Mouse (Mus musculus): ENCODE results near the gene Atr.

Gene Atr

DNA sequence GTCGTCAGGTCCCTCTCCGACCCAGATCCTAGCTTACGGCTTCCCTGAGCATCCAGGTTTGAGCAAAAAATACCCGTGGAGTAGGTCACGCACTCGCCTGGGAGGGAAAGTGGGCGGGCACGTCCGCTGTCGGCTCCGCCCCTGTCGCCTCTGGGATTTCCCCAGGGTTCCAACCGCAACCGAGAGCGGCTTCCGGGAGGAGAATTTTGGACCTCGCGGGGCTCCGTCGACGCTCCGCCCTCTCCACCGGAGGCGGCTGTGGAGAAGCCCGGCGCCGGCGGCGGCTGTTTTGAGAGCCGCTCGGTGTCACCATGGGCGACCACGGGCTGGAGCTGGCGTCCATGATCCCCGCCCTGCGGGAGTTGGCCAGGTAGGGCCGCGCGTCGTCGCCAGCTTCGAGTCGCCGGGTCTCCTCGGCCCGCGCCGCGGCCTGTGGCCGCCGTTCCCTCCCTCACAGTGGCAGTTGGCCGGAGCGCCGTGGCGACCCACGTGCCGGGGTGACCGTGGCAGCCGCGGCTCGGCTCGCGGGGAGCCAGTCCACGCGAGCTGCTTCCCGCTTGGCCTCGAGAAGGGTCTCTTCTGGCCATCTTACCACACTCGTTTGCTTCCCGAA is at the start of gene Atr:
Atr (plus strand) TSS at position 184 of the 613 bp plus-strand sequence.
- DNase-seq (ENCODE audit: low read depth, low spot score), result peak; percentile 84

DNA sequence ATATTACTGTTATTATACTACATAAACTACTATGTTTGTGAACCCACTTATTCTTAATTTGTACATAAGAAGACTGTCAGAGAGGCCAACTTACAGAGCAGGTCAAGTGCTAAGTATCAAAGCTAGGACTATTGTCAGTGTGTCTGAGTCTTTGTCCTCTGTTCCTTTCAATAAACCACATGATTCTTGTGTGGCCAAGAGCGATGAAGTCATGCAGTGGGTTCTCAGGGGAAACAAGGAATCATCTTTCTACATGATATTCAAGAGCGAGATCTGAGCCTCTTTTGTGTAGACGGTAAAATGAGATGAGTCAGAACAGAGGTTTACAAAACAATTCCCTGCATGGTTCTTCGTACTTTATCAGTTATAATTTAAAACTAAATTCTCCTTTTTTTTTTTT is 47.8 kb upstream of the Atr start:
- DNase-seq (ENCODE audit: low read depth, low spot score), result no peak

DNA sequence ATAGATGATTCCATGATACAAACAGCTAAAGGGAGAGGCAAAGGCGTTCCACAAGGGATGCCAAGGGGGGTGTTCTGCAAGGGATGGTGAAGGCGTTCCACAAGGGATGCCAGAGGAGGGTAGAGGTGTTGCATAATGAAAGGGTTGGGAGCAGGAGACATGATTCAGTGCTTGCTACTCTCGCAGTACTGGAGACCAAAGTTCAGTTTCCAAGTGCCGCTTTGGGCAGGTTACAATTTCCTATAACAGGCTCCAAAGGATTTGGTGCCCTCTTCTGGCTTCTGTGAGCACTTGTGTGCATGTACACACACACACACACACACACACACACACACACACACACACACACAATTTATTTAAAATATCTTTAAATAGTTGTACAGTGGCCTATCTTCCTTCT is 45.6 kb upstream of the Atr start:
- DNase-seq (ENCODE audit: low read depth, low spot score), result no peak

DNA sequence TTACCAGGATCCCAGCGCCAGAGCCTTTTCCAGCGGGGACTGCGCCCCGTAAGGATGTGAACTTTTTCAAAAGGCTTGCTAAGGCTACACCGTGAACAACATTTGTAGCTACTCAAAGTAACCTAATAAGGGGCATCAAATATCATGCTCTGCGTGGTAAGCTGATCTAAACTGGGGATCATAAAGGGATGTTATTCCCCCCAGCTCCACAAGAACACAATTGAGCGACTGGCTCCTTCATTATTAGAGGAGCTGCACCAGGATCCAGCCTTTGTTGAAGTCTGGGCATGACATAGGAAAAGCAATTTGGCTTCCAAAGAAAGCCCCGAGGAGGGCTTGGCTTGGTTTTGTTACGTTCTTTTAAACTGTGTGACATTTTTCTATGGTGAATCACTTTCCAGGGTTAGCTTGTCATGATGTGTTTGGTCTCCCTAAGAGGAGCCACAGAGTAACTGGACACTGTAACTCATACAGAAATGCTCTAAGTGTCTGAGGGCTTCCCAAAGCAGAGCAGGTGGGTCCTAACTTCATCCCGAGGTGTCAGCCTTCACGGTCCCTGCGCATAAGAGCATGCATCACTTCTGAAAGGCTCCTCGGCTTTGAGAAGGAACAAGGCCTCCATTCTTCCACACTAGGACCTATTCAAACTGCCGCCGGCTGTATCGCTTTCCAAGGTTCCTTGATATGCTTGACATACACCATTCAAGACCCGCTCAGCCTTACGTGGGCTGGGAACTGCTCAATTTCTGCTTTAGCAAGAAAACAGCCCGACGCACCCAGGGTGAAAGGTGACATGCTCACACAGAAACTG is 43.5 kb upstream of the Atr start:
- DNase-seq (ENCODE audit: low read depth, low spot score), result no peak

DNA sequence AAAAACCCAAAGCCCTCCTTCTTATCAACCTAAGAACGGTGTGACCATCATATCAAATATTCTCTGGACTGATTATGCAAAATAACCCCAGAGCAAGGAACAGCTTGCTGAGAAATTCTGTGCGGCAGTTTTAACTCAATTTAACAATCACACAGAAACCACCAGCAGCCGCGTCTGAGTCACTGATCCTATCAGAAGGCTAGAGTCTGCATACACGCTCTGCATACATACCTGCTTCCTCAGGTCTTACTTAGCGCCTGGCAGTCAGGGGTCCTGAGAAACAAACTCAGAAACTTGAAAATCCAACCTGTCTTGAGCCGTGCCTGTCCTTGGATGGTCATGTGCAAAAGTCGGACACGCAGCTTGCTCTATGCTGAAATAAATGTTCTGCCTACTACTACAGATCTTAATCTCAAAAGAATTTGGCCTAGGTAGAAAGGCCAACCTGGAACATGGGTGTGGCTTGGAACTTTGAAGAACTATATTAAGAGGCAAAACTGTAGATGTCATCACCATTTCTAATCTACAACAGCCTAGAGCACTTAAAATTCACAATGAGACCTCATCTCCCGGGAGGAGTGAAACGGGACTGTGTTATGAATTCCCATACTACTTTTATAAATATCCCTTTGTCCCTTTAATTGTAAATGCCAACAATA is 42.3 kb upstream of the Atr start:
- no peak for DNase-seq (ENCODE audit: low read depth, low spot score)

DNA sequence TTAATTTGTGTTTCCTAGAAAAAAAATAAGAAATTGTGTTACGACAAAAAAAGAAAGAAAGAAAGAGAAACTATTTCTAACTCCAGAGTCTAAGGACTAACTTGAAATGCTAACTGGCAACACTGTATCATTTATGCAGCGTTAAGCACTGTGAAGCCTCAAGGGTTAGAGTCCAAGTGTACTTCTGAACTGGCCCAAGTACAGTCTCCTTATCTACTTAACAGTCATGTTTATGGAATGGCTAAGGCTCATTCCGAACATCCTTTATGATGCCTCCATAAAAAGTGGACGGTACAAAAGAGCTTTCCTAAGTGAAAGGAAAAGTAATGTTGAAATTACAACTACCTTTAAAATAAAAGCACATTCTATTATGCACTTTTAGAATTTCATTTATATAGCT is 41.7 kb upstream of the Atr start:
- no peak for DNase-seq (ENCODE audit: low read depth, low spot score)

DNA sequence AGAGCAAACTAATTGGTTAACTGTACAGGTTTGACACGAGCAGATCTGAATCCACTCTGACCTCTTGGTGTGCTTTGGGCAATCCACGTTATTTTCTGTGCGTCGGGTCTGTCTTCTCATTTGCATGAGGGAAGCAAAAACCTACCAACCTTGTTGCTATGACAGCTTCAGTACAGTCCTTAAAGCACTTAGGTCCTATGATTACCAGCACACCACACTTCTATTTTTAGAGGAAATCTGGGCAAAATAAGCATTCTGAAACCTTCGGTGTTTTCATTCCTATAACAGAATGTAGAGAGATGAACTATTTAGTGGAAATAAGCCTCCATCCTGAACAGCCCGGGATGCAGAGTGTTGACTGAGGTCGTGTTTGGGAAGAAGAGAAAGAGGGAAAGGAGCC is 34.9 kb upstream of the Atr start:
- no peak for DNase-seq (ENCODE audit: low read depth, low spot score)

DNA sequence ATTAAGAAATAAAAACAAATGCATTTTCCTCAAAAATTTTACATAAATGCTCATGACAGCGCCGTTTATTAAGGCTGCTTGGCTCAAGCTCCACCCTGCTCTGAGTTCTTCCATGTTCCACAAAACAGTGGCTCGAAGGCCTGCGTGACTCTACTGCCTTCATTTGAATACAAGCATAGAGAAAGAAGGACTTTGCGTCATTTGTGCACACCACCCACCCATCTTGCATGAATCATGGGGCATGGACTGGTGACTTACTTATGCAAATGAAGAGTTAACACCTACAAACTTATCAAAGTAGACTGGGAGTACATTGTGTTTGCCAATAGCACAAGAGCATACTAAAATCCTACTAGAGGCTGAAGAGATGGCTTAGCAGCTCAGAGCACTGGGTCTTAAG is 29.8 kb upstream of the Atr start:
- no peak for DNase-seq (ENCODE audit: low read depth, low spot score)

DNA sequence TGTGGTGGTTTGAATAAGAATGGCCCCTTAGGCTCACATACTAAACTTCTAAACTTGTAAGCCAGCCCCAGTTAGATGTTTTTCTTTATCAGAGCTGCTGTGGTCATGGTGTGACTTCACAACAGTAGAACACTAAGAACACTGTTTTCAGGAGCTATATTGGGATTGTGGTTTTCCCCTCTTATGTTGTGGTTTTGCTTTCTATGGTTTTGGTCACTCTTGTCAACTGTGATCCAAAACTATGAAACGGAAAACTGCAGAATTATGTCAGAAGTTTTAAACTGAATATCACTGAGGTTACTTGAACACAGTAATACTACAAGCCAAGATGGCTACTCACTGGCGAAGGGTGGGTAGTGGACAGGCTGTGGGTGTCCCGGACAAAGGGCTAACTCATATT is 24.6 kb upstream of the Atr start:
- DNase-seq (ENCODE audit: low read depth, low spot score), result no peak

DNA sequence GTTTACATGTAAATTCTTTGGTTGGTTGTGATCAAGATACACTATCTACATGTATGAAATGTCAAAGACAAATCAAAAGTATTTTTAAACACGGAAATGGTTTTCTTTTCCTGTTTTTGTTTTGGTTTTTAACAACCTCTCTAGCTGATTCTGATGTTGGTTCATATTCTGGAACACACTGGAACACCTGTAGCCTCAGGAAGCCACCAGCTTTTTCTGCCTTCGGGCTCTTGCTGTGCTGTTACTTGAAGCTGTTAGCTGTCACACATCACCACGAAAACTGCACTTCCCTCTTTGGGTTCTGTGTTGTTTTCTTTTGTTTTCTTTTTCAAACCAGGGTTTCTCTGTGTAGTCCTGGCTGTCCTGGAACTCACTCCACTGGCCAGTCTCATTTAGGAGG is 22.6 kb upstream of the Atr start:
- no peak for DNase-seq (ENCODE audit: low read depth, low spot score)

DNA sequence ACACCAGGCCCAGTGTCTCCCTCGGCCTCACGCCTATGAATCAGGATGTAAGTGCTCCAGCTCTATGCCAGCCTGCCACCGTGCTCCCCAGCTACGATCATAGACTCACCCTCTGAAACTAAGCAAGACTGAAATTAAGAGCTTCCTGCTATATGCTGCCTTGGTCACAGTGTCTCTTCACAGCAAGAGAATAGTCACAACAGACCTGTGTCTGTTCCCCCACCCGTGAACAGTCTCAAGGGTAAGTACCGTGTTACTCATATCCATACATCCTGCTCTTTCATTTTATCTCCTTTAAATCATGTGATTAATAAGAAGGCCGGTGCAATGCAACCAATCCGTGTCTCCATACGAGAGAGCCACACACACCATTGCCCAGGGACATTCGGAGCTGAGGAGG is 21.7 kb upstream of the Atr start:
- no peak for DNase-seq (ENCODE audit: low read depth, low spot score)

DNA sequence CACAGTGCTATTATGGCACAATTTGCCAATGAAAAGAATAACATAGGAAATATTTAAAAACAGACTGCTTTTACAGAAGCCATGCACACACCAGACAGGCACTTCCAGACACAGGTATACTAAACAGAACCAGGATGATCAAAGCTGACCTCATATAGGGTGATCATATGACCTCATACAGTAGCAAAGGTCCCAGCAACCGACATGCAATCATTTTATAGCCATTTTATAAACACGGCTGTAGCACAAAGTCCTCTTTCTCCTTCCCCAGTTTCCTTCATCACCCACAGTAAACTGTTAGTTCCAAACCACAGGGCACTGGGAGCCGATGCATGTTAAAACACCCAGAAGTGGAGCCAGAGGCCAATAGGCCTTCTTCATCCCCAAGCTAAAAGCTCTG is 18.0 kb upstream of the Atr start:
- no peak for DNase-seq (ENCODE audit: low read depth, low spot score)

DNA sequence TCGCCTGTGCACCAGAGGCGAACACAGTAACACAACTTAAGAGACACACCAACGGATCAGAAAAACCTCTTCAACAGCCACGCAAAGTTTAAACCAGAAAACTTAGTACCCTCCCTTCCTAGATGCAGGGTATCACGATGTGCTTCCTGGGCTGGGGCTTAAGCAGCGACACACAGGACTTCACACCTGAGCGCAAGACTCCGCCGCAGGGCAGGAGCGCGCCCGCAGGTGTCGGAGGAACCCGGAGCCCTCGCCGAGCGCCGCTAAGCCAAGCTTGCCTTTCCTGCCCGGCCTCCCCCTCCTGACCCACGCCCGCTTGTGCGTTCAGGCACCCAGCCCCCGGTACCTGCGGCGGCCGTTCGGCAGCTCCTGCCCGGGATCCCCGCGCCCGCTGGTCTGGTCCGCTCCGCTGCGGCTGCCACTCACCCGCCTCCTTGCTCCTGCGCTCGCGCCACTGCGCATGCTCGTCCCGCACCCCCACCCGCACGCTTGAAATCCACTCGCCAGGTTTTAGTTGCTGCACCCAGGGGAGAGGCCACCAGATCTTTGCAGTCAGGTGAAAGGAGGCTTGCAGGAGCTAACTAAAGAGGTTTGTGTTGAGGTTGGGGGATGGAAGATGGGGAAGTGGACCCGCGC is 12.5 kb upstream of the Atr start, which contains the start of gene Pls1:
Pls1 (minus strand) TSS at position 487 of the 636 bp plus-strand sequence.
- peak; percentile 71 for DNase-seq (ENCODE audit: low read depth, low spot score)

DNA sequence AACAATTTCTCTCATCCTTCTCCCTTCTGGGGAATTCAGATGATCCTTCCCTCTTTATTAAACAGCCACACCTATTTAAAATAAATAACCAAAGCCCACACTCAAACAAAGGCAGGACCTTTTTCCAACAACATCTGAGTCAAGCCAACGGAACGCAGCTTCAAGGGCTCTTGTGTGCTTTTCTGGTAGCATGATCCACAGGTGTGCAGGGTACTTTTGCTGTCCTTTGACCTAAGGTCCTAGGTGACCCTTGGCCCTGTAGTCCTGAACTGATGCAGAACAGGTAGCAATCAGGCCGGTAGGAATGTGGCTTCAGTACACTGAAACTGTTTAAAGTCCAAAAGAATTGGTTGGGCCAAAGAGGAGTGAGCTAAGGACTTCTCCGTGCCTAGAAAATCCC is 11.7 kb upstream of the Atr start:
- DNase-seq (ENCODE audit: low read depth, low spot score), result no peak

DNA sequence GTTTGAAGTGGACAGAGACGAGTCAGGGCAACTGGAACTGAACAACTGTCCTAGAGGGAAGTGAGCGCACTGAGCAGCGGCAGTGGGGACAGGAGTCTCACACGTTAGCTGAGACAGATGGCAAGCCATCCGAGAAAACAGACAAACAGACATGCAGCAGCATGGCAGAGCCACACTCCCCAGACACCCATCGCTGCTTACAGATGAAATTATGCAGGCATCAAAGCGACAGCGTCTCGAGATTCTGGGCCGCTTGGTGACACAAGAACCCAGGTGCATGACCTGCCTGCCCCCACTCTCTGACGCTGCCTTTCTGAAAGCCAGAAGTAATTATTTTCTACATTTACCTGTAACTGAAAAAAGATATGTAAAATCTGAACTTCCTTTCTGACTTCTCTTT is 5.7 kb upstream of the Atr start:
- DNase-seq (ENCODE audit: low read depth, low spot score), result no peak

DNA sequence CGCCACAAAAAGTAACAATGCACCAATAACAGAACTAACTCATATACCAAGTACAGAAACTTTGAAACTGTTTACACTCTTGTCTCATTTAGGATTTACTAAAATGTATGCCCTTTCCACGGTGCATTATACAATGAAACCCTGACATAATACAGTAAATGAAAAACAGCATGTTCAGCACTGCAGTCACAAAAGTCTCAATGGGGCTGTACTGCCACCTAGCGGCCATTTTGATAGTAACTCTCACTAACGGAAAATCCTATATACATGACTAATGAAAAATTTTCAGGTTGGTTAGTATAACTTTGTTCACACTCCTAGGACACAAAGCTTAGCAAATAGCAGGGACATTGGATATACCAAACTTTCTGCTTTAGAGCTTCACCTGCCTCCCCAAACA is 4.5 kb upstream of the Atr start:
- DNase-seq (ENCODE audit: low read depth, low spot score), result peak; percentile 39

DNA sequence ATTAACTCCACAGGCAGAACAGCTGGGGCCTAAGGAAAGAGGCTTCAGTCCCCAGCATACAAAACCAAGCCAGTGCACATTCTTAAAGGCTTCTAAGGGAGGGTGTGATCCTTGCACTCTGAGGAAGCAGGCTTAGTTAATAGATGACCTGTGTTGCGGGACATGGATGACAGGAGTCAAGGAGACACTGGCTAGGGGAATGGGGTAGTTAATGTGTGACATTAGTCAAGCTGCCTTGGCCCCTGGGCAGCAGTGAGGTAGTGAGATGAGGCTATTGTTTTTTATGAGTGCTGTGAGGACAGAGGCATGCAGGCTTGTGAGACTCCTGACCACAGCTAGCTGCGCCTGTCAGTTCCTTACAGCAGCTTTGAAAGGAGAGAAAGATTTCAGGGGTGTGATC is 2.5 kb upstream of the Atr start:
- no peak for DNase-seq (ENCODE audit: low read depth, low spot score)

DNA sequence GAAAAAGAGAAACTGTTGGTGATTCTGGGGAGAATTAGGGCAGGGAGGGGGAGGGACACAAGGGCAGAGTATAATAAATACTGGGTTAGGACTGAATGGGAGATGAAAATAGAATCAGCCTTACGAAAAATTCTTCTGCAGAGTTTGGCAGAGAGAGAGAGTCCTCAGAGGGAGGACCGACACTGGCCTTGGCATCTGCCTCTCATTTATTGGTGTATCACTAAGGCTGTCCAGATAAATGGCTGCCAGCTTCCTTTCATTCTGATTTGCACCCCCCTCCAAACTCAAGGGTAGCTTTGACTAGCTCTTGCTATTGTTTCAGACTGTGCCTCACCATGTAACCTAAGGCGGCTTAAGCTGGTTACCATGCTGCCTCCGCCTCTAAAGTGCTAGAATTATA is 1.4 kb upstream of the Atr start:
- no peak for DNase-seq (ENCODE audit: low read depth, low spot score)

DNA sequence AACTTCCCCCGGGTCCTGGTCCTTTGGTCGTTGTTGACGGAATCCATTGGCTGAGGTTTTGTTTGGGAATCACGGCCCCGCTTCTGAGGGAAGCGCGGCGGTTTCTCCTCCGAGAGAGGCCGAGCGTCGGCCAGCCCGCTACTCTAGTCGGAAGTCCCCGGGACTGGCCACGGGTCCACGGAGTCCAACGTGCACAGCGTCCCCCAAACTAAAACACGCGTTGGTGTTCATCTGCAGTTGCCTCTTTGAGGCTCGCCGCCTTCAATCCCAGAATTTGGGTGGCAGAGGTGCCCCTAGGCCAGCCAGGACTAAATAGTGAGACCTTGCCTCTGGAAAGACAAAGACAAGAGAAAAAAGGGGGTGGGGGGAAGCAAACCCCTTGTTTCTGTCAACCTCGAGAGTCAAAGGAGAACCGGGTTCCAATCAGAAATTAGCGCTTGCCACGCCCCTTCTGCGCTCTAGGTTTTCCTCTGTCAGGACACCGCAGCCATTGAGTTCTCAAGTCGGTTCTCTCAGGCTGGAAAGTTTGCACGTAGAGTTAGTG is 702 bp downstream of the Atr start:
- DNase-seq (ENCODE audit: low read depth, low spot score), result peak; percentile 36

DNA sequence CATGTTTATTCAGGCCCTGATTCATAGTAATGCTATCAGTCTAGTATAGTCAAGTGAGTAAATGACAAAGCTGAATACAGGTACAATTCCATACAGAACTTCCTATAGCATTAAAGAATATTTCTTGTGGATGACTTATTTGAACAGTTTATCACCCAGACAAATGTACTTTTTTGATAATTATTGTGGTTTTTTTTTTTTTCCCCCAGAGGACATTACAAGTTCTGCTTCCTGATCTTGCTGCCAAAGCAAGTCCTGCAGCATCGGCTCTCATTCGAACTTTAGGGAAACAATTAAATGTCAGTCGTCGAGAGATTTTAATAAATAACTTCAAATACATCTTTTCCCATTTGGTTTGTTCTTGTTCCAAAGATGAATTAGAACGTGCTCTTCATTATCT is 20.8 kb downstream of the Atr start:
- DNase-seq (ENCODE audit: low read depth, low spot score), result no peak

DNA sequence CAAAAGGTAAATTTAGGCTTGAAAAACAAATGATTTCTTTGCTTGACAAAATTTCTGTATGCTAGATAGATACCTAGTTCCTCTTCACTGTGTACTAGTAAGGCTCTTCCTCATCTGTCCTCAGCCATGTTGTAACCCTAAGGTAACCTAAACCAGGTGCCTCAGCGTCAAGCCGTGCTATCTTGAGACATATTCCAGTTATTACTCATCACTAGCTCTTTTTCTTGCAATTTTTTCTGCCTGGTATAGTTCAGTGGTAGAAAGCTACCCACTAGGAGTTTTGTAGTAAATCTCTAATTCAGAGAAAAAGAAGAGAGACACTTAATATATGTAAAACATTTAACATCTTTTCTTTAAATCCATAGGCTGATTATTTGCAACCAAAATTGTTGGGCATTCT is 25.4 kb downstream of the Atr start:
- DNase-seq (ENCODE audit: low read depth, low spot score), result no peak

DNA sequence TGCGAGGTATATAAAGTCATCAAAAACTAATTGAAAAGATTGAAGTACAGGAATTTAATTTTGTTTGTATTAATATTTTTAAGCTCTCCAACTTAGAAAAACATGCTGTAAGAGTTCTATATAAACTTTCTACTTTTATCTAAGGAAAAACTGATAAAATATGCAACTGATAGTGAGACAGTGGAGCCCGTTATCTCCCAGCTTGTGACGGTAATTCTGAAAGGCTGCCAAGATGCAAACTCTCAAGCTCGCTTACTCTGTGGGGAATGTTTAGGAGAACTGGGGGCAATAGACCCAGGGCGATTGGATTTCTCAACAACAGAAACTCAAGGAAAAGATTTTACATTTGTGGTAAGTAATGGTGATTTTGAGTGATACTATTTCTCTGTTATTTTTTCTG is 40.0 kb downstream of the Atr start:
- DNase-seq (ENCODE audit: low read depth, low spot score), result no peak

Data from WW6 (cell line).